Mouse (Mus musculus) C2C12 (cell line): Measurements from ENCODE around the gene Tm9sf1. TPM values are rescaled to one million over a fixed set of nuclear protein-coding genes. Genes with fewer than 3 reads are reported as not detected.

Experiments
- H3K27me3 ChIP-seq: one replicate; pipeline ENCODE4 v1.6.1; 2011; ENCODE audit not compliant: control insufficient read depth, insufficient read depth, insufficient read length
- H3K36me3 ChIP-seq: one replicate; pipeline ENCODE4 v1.6.1; 2011; ENCODE audit not compliant: control insufficient read depth, insufficient read depth
- H3K4me3 ChIP-seq: one replicate; pipeline ENCODE4 v1.5.1; 2011; ENCODE audit warnings: mild to moderate bottlenecking, control low read depth; ENCODE audit not compliant: poor library complexity, insufficient read depth, severe bottlenecking
- H3K79me2 ChIP-seq: one replicate; pipeline ENCODE4 v1.6.1; 2011; ENCODE audit not compliant: control insufficient read depth, insufficient read depth
- H3K79me3 ChIP-seq: one replicate; pipeline ENCODE4 v1.6.1; 2011; ENCODE audit warnings: low read depth, control low read depth
- H3ac ChIP-seq: one replicate; pipeline ENCODE3; 2011; ENCODE audit warnings: low read depth; ENCODE audit not compliant: control insufficient read depth, insufficient read length
- CEBPB ChIP-seq: IDR thresholded peaks from one replicate; pipeline ENCODE4 v1.6.1; 2011; ENCODE audit warnings: low read depth, mild to moderate bottlenecking, control low read depth, moderate library complexity
- CTCF ChIP-seq: IDR thresholded peaks from one replicate; pipeline ENCODE4 v1.5.1; 2011; ENCODE audit not compliant: control insufficient read depth, insufficient read depth, insufficient read length
- FOSL1 ChIP-seq: IDR thresholded peaks from one replicate; pipeline ENCODE4 v1.8.0; 2011; ENCODE audit warnings: mild to moderate bottlenecking, low read length; ENCODE audit not compliant: poor library complexity, insufficient read depth, severe bottlenecking
- MAX ChIP-seq: IDR thresholded peaks from one replicate; pipeline ENCODE4 v1.6.1; 2011; ENCODE audit warnings: mild to moderate bottlenecking, control low read depth
- MYOD1 ChIP-seq: IDR thresholded peaks from one replicate; pipeline ENCODE4 v1.6.1; 2011; ENCODE audit warnings: low read depth; ENCODE audit not compliant: control insufficient read depth, insufficient read length
- MYOG ChIP-seq: IDR thresholded peaks from one replicate; pipeline ENCODE4 v1.6.1; 2011; ENCODE audit not compliant: control insufficient read depth, insufficient read length; ENCODE audit errors: extremely low read depth
- USF1 ChIP-seq: IDR thresholded peaks from one replicate; pipeline ENCODE4 v1.6.1; 2011; ENCODE audit warnings: low read depth, mild to moderate bottlenecking, control low read depth, moderate library complexity
- long read RNA-seq, 2 experiments: library from polyadenylated mRNA; unstranded; transcript quantifications; one replicate each; pipeline ENCODE4 v2.0.0; 2019 to 2020
- polyA plus RNA-seq: library from polyadenylated mRNA; unstranded; fragments of >200 nt; fragmentation: generic; extraction: Trizol; gene quantifications from one replicate; pipeline ENCODE4 v1.2.1, GENCODE M21; 2012; ENCODE audit warnings: missing spikeins

The Tm9sf1 gene
- polyA plus RNA-seq: 72.9 TPM
- long read RNA-seq, experiment 1, transcript Tm9sf1-201 (5 exons, 2,382 nt): major isoform, 36 of 74 reads
- long read RNA-seq, experiment 1, transcript Tm9sf1-205 (6 exons, 2,517 nt): minor isoform, 5 of 74 reads
- long read RNA-seq, experiment 1, partial matches to known transcripts: 6 of 74 reads
- long read RNA-seq, experiment 1, other reads (novel, unspliced or antisense): 25 of 74 reads
- long read RNA-seq, experiment 2, transcript Tm9sf1-206 (2 exons, 2,271 nt): minor isoform, 5 of 608 reads
- long read RNA-seq, experiment 2, transcript Tm9sf1-202 (6 exons, 2,164 nt): minor isoform, 18 of 608 reads
- long read RNA-seq, experiment 2, transcript Tm9sf1-201 (5 exons, 2,382 nt): major isoform, 280 of 608 reads
- long read RNA-seq, experiment 2, transcript Tm9sf1-205 (6 exons, 2,517 nt): minor isoform, 116 of 608 reads
- long read RNA-seq, experiment 2, partial matches to known transcripts: 32 of 608 reads
- long read RNA-seq, experiment 2, other reads (novel, unspliced or antisense): 156 of 608 reads

DNA sequence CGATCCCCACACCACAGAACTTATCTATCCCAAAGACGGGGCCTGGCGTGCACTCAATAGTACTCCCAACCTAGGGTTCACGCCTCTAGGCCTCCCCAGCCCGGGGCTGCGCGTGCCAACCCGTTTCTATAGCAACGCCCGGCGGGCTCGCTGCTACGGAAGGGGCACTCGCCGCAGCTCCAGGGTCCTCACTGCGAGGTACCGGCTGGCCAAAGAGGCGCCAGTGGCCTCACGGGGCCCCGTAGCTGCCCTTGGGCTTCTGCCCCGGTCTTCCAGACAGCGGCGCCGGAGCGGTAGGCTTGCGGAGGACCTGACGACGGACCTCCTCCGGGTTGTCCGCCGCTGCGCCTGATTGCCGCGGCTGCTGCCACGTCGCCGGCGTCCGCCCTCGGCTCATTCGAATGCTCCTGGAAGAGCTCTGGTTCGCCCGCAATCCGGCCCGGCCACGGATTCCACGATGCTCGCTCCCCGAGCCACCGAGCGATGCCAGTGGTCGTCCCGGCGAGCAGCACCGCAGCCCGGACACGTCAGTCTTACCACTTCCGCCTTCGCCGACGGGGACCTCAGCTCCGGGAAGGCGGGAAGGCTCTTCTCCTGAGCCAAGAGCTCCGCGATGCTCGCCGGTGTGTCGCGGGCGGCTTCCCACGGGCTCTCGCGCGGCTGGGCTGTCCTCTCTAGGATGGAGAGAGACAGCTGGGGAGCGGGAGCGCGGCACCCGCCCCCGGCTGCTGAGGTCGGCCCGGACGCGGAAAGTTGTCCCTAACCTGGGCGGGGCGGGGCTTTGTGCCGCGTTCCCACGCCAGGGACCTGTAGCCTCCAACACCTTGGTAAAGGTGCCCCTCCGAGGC lies at the start of gene Tm9sf1:
Tm9sf1 (minus strand) TSS at position 747 of the 848 bp plus-strand sequence.
- Histone ChIP-seq H3K4me3 (peak within 1 kb of the TSS; percentile 83), H3ac (peak within 1 kb of the TSS; percentile 88), H3K79me2 (peaks cover 80% of the 10 kb centered on the region), H3K79me3 (peaks cover 44% of the 10 kb centered on the region), H3K36me3 (peaks cover 35% of the 10 kb centered on the region), H3K27me3 (no peaks in the 10 kb centered on the region)
- TF ChIP-seq MAX (peak; percentile 96), CTCF (no peak)

DNA sequence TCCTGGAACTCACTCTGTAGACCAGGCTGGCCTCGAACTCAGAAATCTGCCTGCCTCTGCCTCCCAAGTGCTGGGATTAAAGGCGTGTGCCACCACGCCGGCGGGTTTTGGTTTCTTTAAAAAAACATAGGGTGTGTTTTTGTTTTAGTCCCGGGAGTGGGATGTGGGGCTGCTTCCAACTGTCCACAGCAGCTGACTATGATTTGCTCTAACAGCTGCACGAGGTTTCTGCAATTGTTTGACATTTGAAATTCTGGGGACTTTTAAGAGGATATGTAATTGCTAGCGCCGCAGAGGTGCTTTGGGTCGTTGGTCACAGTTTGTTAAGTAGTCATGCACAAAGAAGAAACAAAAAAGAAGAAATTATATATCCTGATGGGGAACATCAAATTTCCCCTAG lies 45.8 kb upstream of the Tm9sf1 start:
- H3K4me3 ChIP-seq: no peak overlapping the region
- H3K79me3 ChIP-seq: no peaks in the 10 kb centered on the region
- no peaks in the 10 kb centered on the region for H3K79me2 ChIP-seq
- H3K36me3 ChIP-seq: no peaks in the 10 kb centered on the region
- H3K27me3 ChIP-seq: no peaks in the 10 kb centered on the region
- no peak for TF ChIP-seq USF1
- TF ChIP-seq CTCF: no peak
- no peak for TF ChIP-seq MYOG
- TF ChIP-seq CEBPB: no peak
- TF ChIP-seq MYOD1: peak; percentile 82
- no peak overlapping the region for H3ac ChIP-seq

DNA sequence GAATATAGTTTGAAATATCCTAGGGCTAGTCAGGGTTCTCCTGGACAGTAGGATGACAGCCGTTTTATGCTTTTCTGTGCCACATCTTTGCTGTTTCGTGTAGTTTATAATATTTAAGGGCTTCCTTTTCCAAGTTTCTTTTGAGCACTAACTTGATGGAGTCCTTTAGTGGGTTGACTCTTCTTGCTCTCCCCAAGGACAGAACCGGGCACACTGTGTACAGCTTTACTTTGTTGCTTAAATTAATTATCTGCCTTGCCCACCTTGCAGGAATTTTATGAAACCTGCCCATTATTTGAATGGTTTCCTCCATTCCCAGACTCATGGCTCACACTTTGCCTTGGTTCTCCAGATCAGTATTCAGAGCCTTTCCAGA lies 38.5 kb upstream of the Tm9sf1 start:
- Histone ChIP-seq H3ac (no peak overlapping the region), H3K79me2 (peaks cover 18% of the 10 kb centered on the region), H3K79me3 (peaks cover 7% of the 10 kb centered on the region), H3K36me3 (peaks cover 33% of the 10 kb centered on the region), H3K27me3 (no peaks in the 10 kb centered on the region), H3K4me3 (peak overlapping the region; percentile 18)
- no peak for TF ChIP-seq USF1
- TF ChIP-seq MAX: no peak
- no peak for TF ChIP-seq MYOG
- TF ChIP-seq MYOD1: no peak
- TF ChIP-seq CEBPB: no peak
- no peak for TF ChIP-seq FOSL1
- TF ChIP-seq CTCF: no peak

DNA sequence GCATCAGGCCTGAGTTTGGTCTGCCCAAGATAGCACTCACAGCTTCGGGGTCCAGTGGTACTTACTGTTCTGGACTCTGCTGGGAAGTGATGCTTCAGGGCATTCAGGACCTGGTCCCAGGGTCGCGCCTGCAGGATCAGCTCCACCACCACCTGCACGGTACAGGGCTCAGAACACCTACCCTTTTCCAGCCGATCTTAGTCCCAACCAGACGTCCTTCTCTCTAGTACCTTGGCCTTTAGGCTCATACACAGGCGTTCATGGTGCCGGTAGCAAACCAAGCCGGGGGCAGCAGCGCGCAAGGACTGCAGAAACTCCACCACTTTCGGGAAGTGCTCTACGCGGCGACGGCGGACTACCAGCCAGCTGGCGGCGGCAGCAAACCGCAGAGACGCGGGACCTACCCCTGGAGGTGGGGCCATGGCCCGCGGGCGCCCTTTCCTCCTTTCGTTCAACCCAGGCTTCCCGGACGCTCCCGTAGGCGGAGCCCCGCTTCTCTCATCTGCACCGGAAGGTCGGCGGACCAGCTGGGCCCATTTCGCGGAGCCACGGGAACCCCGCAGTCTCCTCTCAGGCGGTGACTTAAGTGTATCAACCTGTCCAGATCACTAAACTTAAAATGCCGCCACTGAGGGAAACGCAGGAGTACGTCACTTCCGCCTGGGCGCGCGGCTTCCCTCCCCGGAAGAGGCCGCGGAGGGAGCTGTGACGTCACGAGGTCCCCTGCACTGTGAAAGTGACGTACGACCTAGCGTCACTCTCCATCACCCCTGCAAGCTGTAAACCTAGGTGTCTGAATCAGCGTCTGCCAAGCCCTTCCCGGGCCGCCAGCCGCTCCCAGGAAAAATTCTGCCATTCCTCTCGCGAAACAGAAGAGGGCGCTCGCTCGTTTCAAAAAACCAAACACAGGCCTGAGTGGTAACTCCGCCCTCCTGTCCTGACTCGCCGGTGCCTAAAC lies 37.8 kb upstream of the Tm9sf1 start, which contains the start of gene Tinf2:
Tinf2 (minus strand) TSS at position 661 of the 958 bp plus-strand sequence.
- Histone ChIP-seq H3ac (peak within 1 kb of the TSS; percentile 72), H3K36me3 (peaks cover 39% of the 10 kb centered on the region), H3K79me2 (peaks cover 18% of the 10 kb centered on the region), H3K79me3 (peaks cover 7% of the 10 kb centered on the region), H3K4me3 (peak within 1 kb of the TSS; percentile 61), H3K27me3 (no peaks in the 10 kb centered on the region)
- TF ChIP-seq MYOD1 (no peak), FOSL1 (no peak), CTCF (peak; percentile 15)

DNA sequence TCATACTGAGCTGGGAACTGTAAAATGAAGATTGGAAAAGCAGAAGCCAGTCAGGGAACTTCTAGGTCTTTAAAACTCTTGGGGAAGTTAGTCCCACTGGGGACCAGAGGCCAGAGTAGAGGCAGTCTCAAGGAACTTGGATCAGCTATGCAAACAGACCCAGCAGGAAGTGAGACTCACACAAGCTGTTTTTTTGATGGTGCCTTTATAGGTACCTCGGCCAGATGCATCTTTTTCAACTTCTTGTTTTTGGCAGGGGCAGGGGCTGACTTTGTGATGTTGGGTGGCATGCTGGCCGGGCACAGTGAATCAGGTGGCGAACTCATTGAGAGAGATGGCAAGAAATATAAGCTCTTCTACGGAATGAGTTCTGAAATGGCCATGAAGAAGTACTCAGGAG lies 34.0 kb upstream of the Tm9sf1 start:
- H3K27me3 ChIP-seq: no peaks in the 10 kb centered on the region
- H3K36me3 ChIP-seq: peaks cover 55% of the 10 kb centered on the region
- H3K79me3 ChIP-seq: peaks cover 16% of the 10 kb centered on the region
- H3ac ChIP-seq: no peak overlapping the region
- no peak for TF ChIP-seq CEBPB
- no peak for TF ChIP-seq MYOG
- TF ChIP-seq MAX: no peak
- no peak for TF ChIP-seq MYOD1
- TF ChIP-seq CTCF: no peak
- TF ChIP-seq USF1: no peak
- no peak overlapping the region for H3K4me3 ChIP-seq
- peaks cover 36% of the 10 kb centered on the region for H3K79me2 ChIP-seq
